Mouse (Mus musculus) embryonic facial prominence, embryonic 11.5 days (tissue): Measurements from ENCODE around the gene Cpox. TPM values are rescaled to one million over a fixed set of nuclear protein-coding genes. Genes with fewer than 3 reads are reported as not detected.

Source experiments
- ATAC-seq: fragments of 200-750 bp; cut with Nextera tagmentation; replicated peaks from 2 replicates; pipeline ENCODE4 v1.8.0; 2017; ENCODE audit warnings: low read depth; ENCODE audit not compliant: insufficient number of reproducible peaks, low FRiP score, low TSS enrichment
- DNase-seq: peaks from one replicate; pipeline ENCODE4 v3.0.0-alpha.2; 2015; ENCODE audit warnings: low spot score
- H3K27ac ChIP-seq: fragments of 300-500 bp; sonication (generic); replicated peaks from 2 replicates; pipeline ENCODE4 v1.5.1; 2014; ENCODE audit warnings: mild to moderate bottlenecking, low read depth, low read length, control low read depth
- H3K27me3 ChIP-seq: fragments of 300-500 bp; sonication (generic); 2 replicates; pipeline ENCODE4 v1.6.1; 2014; ENCODE audit warnings: mild to moderate bottlenecking, low read length, moderate library complexity, mixed read lengths; ENCODE audit not compliant: control insufficient read depth, insufficient read depth
- H3K36me3 ChIP-seq: fragments of 300-500 bp; sonication (generic); replicated peaks from 2 replicates; pipeline ENCODE4 v1.6.1; 2014; ENCODE audit warnings: low read depth, mild to moderate bottlenecking, low read length, moderate library complexity, mixed read lengths; ENCODE audit not compliant: control insufficient read depth, insufficient read depth
- H3K4me1 ChIP-seq: fragments of 300-500 bp; sonication (generic); 2 replicates; pipeline ENCODE4 v1.6.1; 2014; ENCODE audit warnings: low read length, mixed read lengths; ENCODE audit not compliant: control insufficient read depth, insufficient read depth
- H3K4me2 ChIP-seq: fragments of 300-500 bp; sonication (generic); 2 replicates; pipeline ENCODE4 v1.6.1; 2014; ENCODE audit warnings: low read depth, mild to moderate bottlenecking, control low read depth, low read length, moderate library complexity
- H3K4me3 ChIP-seq: fragments of 300-500 bp; sonication (generic); 2 replicates; pipeline ENCODE4 v1.5.1; 2014; ENCODE audit warnings: low read depth, low read length, control low read depth
- H3K9ac ChIP-seq: fragments of 300-500 bp; sonication (generic); replicated peaks from 2 replicates; pipeline ENCODE4 v1.6.1; 2014; ENCODE audit warnings: mild to moderate bottlenecking, control low read depth, low read length
- H3K9me3 ChIP-seq: fragments of 300-500 bp; sonication (generic); replicated peaks from 2 replicates; pipeline ENCODE4 v1.6.1; 2016; ENCODE audit warnings: mild to moderate bottlenecking, low read length, inconsistent platforms, mixed read lengths; ENCODE audit not compliant: control insufficient read depth
- WGBS: fragments of 180-500 bp; shearing (Covaris S2); extraction: QIAGEN DNeasy Blood & Tissue Kit; methylation state at CpG from one replicate; pipeline ENCODE4 v1.1.7; 2014; 5-methylcytosine and 5-hydroxymethylcytosine counted together
- polyA plus RNA-seq: library from polyadenylated mRNA; unstranded; fragments of >200 nt; fragmentation: Nextera tagmentation; extraction: Ambion mirVana; gene quantifications from 2 replicates; pipeline ENCODE4 v1.2.1, GENCODE M21; 2014

Gene Cpox
- polyA plus RNA-seq, 1 experiment from 2014 or later = 22.0 TPM

- Histone ChIP-seq H3K9me3 (no peaks in the 10 kb centered on the region), H3K4me3 (no peak within 1 kb of the TSS), H3K4me2 (no peak within 1 kb of the TSS), H3K27me3 (no peaks in the 10 kb centered on the region), H3K9ac (no peak within 1 kb of the TSS), H3K36me3 (no peaks in the 10 kb centered on the region), H3K4me1 (no peaks in the 10 kb centered on the region), H3K27ac (no peak within 1 kb of the TSS)
- DNase-seq (no peak), ATAC-seq (no peak)
- WGBS = 88% methylated on average over 7 of the region's 7 CpGs
Observed at GRCm38 (mm10) chr16:58718666-58719120, 48.6 kb downstream of the Cpox start, which contains the start of gene Gpr15. Gene Gpr15, minus strand, starts transcription at chr16:58719070.

- 85% methylated on average over 2 of the region's 2 CpGs for WGBS
- Histone ChIP-seq H3K4me3 (no peak overlapping the region), H3K9ac (no peak overlapping the region), H3K27me3 (no peaks in the 10 kb centered on the region), H3K9me3 (no peaks in the 10 kb centered on the region), H3K27ac (no peak overlapping the region), H3K4me1 (no peaks in the 10 kb centered on the region), H3K4me2 (no peak overlapping the region), H3K36me3 (no peaks in the 10 kb centered on the region)
- DNase-seq (no peak), ATAC-seq (no peak)
Observed at GRCm38 (mm10) chr16:58722292-58722691, 52.2 kb downstream of the Cpox start.

- 78% methylated on average over 11 of the region's 11 CpGs for WGBS
- Histone ChIP-seq H3K9me3 (no peaks in the 10 kb centered on the region), H3K36me3 (no peaks in the 10 kb centered on the region; the same call in 1 of the 2 replicates), H3K27ac (no peak overlapping the region), H3K9ac (no peak overlapping the region), H3K4me3 (no peak overlapping the region; the same call in 1 of the 2 replicates), H3K27me3 (no peaks in the 10 kb centered on the region), H3K4me1 (no peaks in the 10 kb centered on the region), H3K4me2 (no peak overlapping the region)
- ATAC-seq (no peak), DNase-seq (no peak)
Observed at GRCm38 (mm10) chr16:58726680-58727476, 56.8 kb downstream of the Cpox start.

- Histone ChIP-seq H3K9ac (peak within 1 kb of the TSS; percentile 72), H3K36me3 (no peaks in the 10 kb centered on the region; the same call in 1 of the 2 replicates), H3K27me3 (no peaks in the 10 kb centered on the region), H3K9me3 (no peaks in the 10 kb centered on the region), H3K27ac (peak within 1 kb of the TSS; percentile 59), H3K4me2 (peak within 1 kb of the TSS; percentile 55), H3K4me1 (no peaks in the 10 kb centered on the region), H3K4me3 (peak within 1 kb of the TSS; percentile 74)
- peak; percentile 98 for DNase-seq
- 2% methylated on average over 33 of the region's 35 CpGs for WGBS
- peak; percentile 100 for ATAC-seq
Observed at GRCm38 (mm10) chr16:58727477-58728131, 57.5 kb downstream of the Cpox start, which contains the start of gene Cldnd1. Gene Cldnd1, plus strand, starts transcription at chr16:58727910.

- WGBS = under 1% methylated on average over 26 of the region's 31 CpGs
- Histone ChIP-seq H3K4me1 (no peaks in the 10 kb centered on the region), H3K4me3 (peak overlapping the region; percentile 74), H3K27ac (peak overlapping the region; percentile 59), H3K4me2 (peak overlapping the region; percentile 55), H3K36me3 (no peaks in the 10 kb centered on the region; the same call in 1 of the 2 replicates), H3K9me3 (no peaks in the 10 kb centered on the region), H3K9ac (peak overlapping the region; percentile 72), H3K27me3 (no peaks in the 10 kb centered on the region)
- DNase-seq (peak; percentile 19), ATAC-seq (peak; percentile 92)
Observed at GRCm38 (mm10) chr16:58728176-58728671, 58.1 kb downstream of the Cpox start.

- H3K9ac ChIP-seq = no peak overlapping the region
- ATAC-seq (no peak), DNase-seq (no peak)
- no peak overlapping the region for H3K4me2 ChIP-seq
- no peaks in the 10 kb centered on the region for H3K4me1 ChIP-seq
- no peaks in the 10 kb centered on the region for H3K9me3 ChIP-seq
- 80% methylated on average over 4 of the region's 4 CpGs for WGBS
- H3K27ac ChIP-seq = no peak overlapping the region
- H3K4me3 ChIP-seq = no peak overlapping the region
- H3K27me3 ChIP-seq = no peaks in the 10 kb centered on the region
- no peaks in the 10 kb centered on the region; the same call in 1 of the 2 replicates for H3K36me3 ChIP-seq
Observed at GRCm38 (mm10) chr16:58738205-58738604, 68.1 kb downstream of the Cpox start.

- 83% methylated on average over 1 of the region's 1 CpGs for WGBS
- no peak for DNase-seq
- Histone ChIP-seq H3K4me3 (no peak overlapping the region), H3K36me3 (no peaks in the 10 kb centered on the region; the same call in 1 of the 2 replicates), H3K9me3 (no peaks in the 10 kb centered on the region), H3K4me1 (no peaks in the 10 kb centered on the region), H3K9ac (no peak overlapping the region), H3K27me3 (no peaks in the 10 kb centered on the region), H3K27ac (no peak overlapping the region), H3K4me2 (no peak overlapping the region)
- ATAC-seq = no peak
Observed at GRCm38 (mm10) chr16:58738800-58739199, 68.7 kb downstream of the Cpox start.
